Mouse (Mus musculus) left cerebral cortex, adult 8-10 months (tissue): ENCODE results near the gene Rock2. TPM values are rescaled to one million over a fixed set of nuclear protein-coding genes. Genes with fewer than 3 reads are reported as not detected.

ENCODE experiments used
- DNase-seq, 2 experiments: peaks; one replicate each; pipeline ENCODE4 v3.0.0; 2022; ENCODE audit warnings: low spot score in 2 of 2
- total RNA-seq, 4 experiments: library from RNA; stranded (reverse); gene quantifications; 2 replicates each; pipeline ENCODE4 v1.2.4; 2022

The Rock2 gene
- total RNA-seq, 4 experiments from 2014 or later, result 122 to 132 (median 129) TPM

- no peak for DNase-seq
Observed at GRCm38 (mm10) chr12:16898221-16898620, 3.5 kb downstream of the Rock2 start.

GRCm38 (mm10) chr12:16898790-16899189 lies 4.1 kb downstream of the Rock2 start:
- DNase-seq, result no peak

- no peak for DNase-seq
Observed at GRCm38 (mm10) chr12:16900625-16901222, 6.0 kb downstream of the Rock2 start.

GRCm38 (mm10) chr12:16903949-16904635 lies 9.4 kb downstream of the Rock2 start:
- DNase-seq, result peak in 1 of 2 experiments; percentile 39

- no peak for DNase-seq
Observed at GRCm38 (mm10) chr12:16907282-16907846, 12.7 kb downstream of the Rock2 start.

- no peak for DNase-seq
Observed at GRCm38 (mm10) chr12:16907953-16908648, 13.4 kb downstream of the Rock2 start.

GRCm38 (mm10) chr12:16911524-16911923 lies 16.8 kb downstream of the Rock2 start:
- no peak for DNase-seq

- DNase-seq, result no peak
Observed at GRCm38 (mm10) chr12:16912600-16912999, 17.9 kb downstream of the Rock2 start.

- DNase-seq, result no peak
Observed at GRCm38 (mm10) chr12:16920186-16920860, 25.6 kb downstream of the Rock2 start.

- DNase-seq, result no peak
Observed at GRCm38 (mm10) chr12:16927889-16928288, 33.2 kb downstream of the Rock2 start.

GRCm38 (mm10) chr12:16934423-16934822 lies 39.7 kb downstream of the Rock2 start:
- DNase-seq, result no peak

- DNase-seq, result no peak
Observed at GRCm38 (mm10) chr12:16941976-16942375, 47.3 kb downstream of the Rock2 start.

GRCm38 (mm10) chr12:16948239-16948638 lies 53.5 kb downstream of the Rock2 start:
- DNase-seq, result no peak

GRCm38 (mm10) chr12:16958851-16959250 lies 64.2 kb downstream of the Rock2 start:
- DNase-seq, result no peak

GRCm38 (mm10) chr12:16963354-16963753 lies 68.7 kb downstream of the Rock2 start:
- DNase-seq, result no peak

GRCm38 (mm10) chr12:16966811-16967210 lies 72.1 kb downstream of the Rock2 start:
- DNase-seq, result no peak

GRCm38 (mm10) chr12:16977120-16977519 lies 82.4 kb downstream of the Rock2 start:
- DNase-seq, result no peak

GRCm38 (mm10) chr12:16985778-16986177 lies 91.1 kb downstream of the Rock2 start:
- DNase-seq, result no peak

GRCm38 (mm10) chr12:16991376-16991775 lies 96.7 kb downstream of the Rock2 start:
- no peak for DNase-seq

- DNase-seq, result no peak
Observed at GRCm38 (mm10) chr12:16992355-16992754, 97.7 kb downstream of the Rock2 start.

- DNase-seq, result no peak
Observed at GRCm38 (mm10) chr12:16994291-16994690, 99.6 kb downstream of the Rock2 start.

- DNase-seq, result no peak
Observed at GRCm38 (mm10) chr12:16996281-16996680, 101.6 kb downstream of the Rock2 start.
